Mouse (Mus musculus): ENCODE results near the gene Sez6l. TPM values are rescaled to one million over a fixed set of nuclear protein-coding genes. Genes with fewer than 3 reads are reported as not detected.

The Sez6l gene
- polyA plus RNA-seq, 1 experiment, result 0.17 TPM

- Histone ChIP-seq H3K4me1 (ENCODE audit: control insufficient read depth, insufficient read depth, low read length) (no peaks in the 10 kb centered on the region), H3K4me3 (ENCODE audit: insufficient read depth, low read depth, low read length) (no peak overlapping the region), H3K36me3 (ENCODE audit: control insufficient read depth, insufficient read depth, low read length) (no peaks in the 10 kb centered on the region), H3K27me3 (replicated peaks; ENCODE audit: control insufficient read depth, insufficient read depth, low read length) (no peaks in the 10 kb centered on the region), H3K27ac (ENCODE audit: insufficient read depth, low read depth, low read length) (no peak overlapping the region)
- no peak for DNase-seq
- WGBS, result 24% methylated on average over 17 of the region's 17 CpGs
- no peak for TF ChIP-seq CTCF (conservative IDR thresholded peaks at IDR 0.05; ENCODE audit: insufficient read depth, insufficient read length, low read depth, low read length)
- TF ChIP-seq POLR2A (IDR thresholded peaks at IDR 0.05; ENCODE audit: low read depth, low read length), result no peak
These were observed 11.9 kb downstream of the Sez6l start for GRCm38 (mm10) chr5:112565083-112565482.

DNA sequence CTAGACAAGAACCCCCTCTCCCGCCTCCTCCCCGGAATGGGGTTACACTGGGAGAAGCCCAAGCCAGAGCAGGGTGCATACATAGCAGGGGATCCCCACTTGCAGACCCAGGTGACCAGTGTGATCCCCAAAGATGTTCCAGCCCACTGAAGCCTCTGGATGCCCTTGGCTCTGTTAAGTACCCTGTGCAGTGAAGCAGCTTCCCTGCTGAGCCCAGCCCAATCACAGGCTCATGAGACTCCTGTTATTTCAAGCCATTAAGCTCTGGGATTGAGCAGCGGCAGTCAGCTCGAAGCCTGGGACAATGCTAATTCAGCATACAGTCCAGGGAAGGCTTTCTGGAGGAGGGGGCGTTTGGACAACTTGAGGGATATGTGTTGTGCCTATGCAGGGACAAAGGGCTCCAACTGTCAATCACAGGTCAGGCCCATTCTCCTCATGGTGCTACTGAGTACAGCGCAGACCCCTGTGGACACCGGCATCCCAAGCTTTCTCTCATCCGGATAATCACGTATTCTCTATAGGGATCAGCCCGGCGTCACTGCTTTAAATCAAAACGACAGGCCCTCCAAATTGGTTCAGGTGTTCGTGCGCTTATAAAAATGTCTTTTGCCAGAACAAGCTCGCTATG is 16.0 kb downstream of the Sez6l start:
- no peak for TF ChIP-seq POLR2A (IDR thresholded peaks at IDR 0.05; ENCODE audit: low read depth, low read length)
- no peak for TF ChIP-seq CTCF (conservative IDR thresholded peaks at IDR 0.05; ENCODE audit: insufficient read depth, insufficient read length, low read depth, low read length)
- Histone ChIP-seq H3K27ac (ENCODE audit: insufficient read depth, low read depth, low read length) (no peak overlapping the region), H3K27me3 (replicated peaks; ENCODE audit: control insufficient read depth, insufficient read depth, low read length) (no peaks in the 10 kb centered on the region), H3K4me3 (ENCODE audit: insufficient read depth, low read depth, low read length) (no peak overlapping the region), H3K4me1 (ENCODE audit: control insufficient read depth, insufficient read depth, low read length) (no peaks in the 10 kb centered on the region), H3K36me3 (ENCODE audit: control insufficient read depth, insufficient read depth, low read length) (no peaks in the 10 kb centered on the region)
- WGBS, result 49% methylated on average over 15 of the region's 15 CpGs
- DNase-seq, result no peak

GRCm38 (mm10) chr5:112560139-112560538 is 16.8 kb downstream of the Sez6l start:
- Histone ChIP-seq H3K4me3 (ENCODE audit: insufficient read depth, low read depth, low read length) (no peak overlapping the region), H3K27ac (ENCODE audit: insufficient read depth, low read depth, low read length) (no peak overlapping the region)
- 75% methylated on average over 16 of the region's 16 CpGs for WGBS

GRCm38 (mm10) chr5:112557396-112557795 is 19.6 kb downstream of the Sez6l start:
- H3K4me3 ChIP-seq (ENCODE audit: insufficient read depth, low read depth, low read length), result no peak overlapping the region
- H3K4me1 ChIP-seq (ENCODE audit: control insufficient read depth, insufficient read depth, low read length), result no peaks in the 10 kb centered on the region
- TF ChIP-seq POLR2A (IDR thresholded peaks at IDR 0.05; ENCODE audit: low read depth, low read length) (no peak), CTCF (conservative IDR thresholded peaks at IDR 0.05; ENCODE audit: insufficient read depth, insufficient read length, low read depth, low read length) (no peak)
- no peak overlapping the region for H3K27ac ChIP-seq (ENCODE audit: insufficient read depth, low read depth, low read length)
- H3K36me3 ChIP-seq (ENCODE audit: control insufficient read depth, insufficient read depth, low read length), result no peaks in the 10 kb centered on the region
- WGBS, result 81% methylated on average over 4 of the region's 4 CpGs
- DNase-seq, result no peak
- H3K27me3 ChIP-seq (replicated peaks; ENCODE audit: control insufficient read depth, insufficient read depth, low read length), result no peaks in the 10 kb centered on the region

More at GRCm38 (mm10) chr5:112560139-112560538, 16.8 kb downstream of the Sez6l start:
- TF ChIP-seq POLR2A (IDR thresholded peaks at IDR 0.05; ENCODE audit: low read depth, low read length) (no peak), CTCF (conservative IDR thresholded peaks at IDR 0.05; ENCODE audit: insufficient read depth, insufficient read length, low read depth, low read length) (no peak)
- no peaks in the 10 kb centered on the region for H3K4me1 ChIP-seq (ENCODE audit: control insufficient read depth, insufficient read depth, low read length)
- H3K36me3 ChIP-seq (ENCODE audit: control insufficient read depth, insufficient read depth, low read length), result no peaks in the 10 kb centered on the region
- H3K27me3 ChIP-seq (replicated peaks; ENCODE audit: control insufficient read depth, insufficient read depth, low read length), result no peaks in the 10 kb centered on the region
- DNase-seq, result no peak

- WGBS, result 76% methylated on average over 3 of the region's 3 CpGs
- Histone ChIP-seq H3K36me3 (ENCODE audit: control insufficient read depth, insufficient read depth, low read length) (no peaks in the 10 kb centered on the region), H3K4me1 (ENCODE audit: control insufficient read depth, insufficient read depth, low read length) (no peaks in the 10 kb centered on the region), H3K27ac (ENCODE audit: insufficient read depth, low read depth, low read length) (no peak overlapping the region), H3K4me3 (ENCODE audit: insufficient read depth, low read depth, low read length) (no peak overlapping the region), H3K27me3 (replicated peaks; ENCODE audit: control insufficient read depth, insufficient read depth, low read length) (no peaks in the 10 kb centered on the region)
- TF ChIP-seq CTCF (conservative IDR thresholded peaks at IDR 0.05; ENCODE audit: insufficient read depth, insufficient read length, low read depth, low read length), result no peak
- TF ChIP-seq POLR2A (IDR thresholded peaks at IDR 0.05; ENCODE audit: low read depth, low read length), result no peak
- DNase-seq, result no peak
These were observed 20.3 kb downstream of the Sez6l start for GRCm38 (mm10) chr5:112556640-112557039.

DNA sequence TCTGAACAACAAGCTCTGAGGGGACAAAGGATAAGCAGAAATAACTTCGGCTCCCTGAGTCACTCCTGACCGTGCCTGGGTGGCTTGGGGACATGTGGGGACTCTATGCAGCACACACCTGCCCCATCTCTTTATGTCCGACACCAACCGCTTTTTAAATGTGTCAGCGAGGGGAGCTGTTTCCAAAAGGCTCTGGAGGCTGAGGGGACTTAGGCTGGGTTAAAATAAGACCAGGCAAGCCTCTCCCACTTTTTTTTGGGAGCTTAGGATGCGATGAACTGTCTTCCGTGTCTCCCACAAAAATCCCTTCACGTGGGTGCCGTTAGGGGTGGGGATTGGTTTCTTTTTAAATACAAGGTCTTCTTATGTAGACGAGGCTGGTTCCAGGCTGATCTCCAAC is 22.5 kb downstream of the Sez6l start:
- no peak overlapping the region for H3K27ac ChIP-seq (ENCODE audit: insufficient read depth, low read depth, low read length)
- DNase-seq, result no peak
- H3K4me3 ChIP-seq (ENCODE audit: insufficient read depth, low read depth, low read length), result no peak overlapping the region
- no peaks in the 10 kb centered on the region for H3K27me3 ChIP-seq (replicated peaks; ENCODE audit: control insufficient read depth, insufficient read depth, low read length)
- no peaks in the 10 kb centered on the region for H3K36me3 ChIP-seq (ENCODE audit: control insufficient read depth, insufficient read depth, low read length)
- WGBS, result 79% methylated on average over 10 of the region's 10 CpGs
- no peaks in the 10 kb centered on the region for H3K4me1 ChIP-seq (ENCODE audit: control insufficient read depth, insufficient read depth, low read length)
- TF ChIP-seq CTCF (conservative IDR thresholded peaks at IDR 0.05; ENCODE audit: insufficient read depth, insufficient read length, low read depth, low read length), result no peak
- TF ChIP-seq POLR2A (IDR thresholded peaks at IDR 0.05; ENCODE audit: low read depth, low read length), result no peak

GRCm38 (mm10) chr5:112552786-112553185 is 24.2 kb downstream of the Sez6l start:
- Histone ChIP-seq H3K4me1 (ENCODE audit: control insufficient read depth, insufficient read depth, low read length) (no peaks in the 10 kb centered on the region), H3K27ac (ENCODE audit: insufficient read depth, low read depth, low read length) (no peak overlapping the region), H3K4me3 (ENCODE audit: insufficient read depth, low read depth, low read length) (no peak overlapping the region), H3K36me3 (ENCODE audit: control insufficient read depth, insufficient read depth, low read length) (no peaks in the 10 kb centered on the region), H3K27me3 (replicated peaks; ENCODE audit: control insufficient read depth, insufficient read depth, low read length) (no peaks in the 10 kb centered on the region)
- TF ChIP-seq POLR2A (IDR thresholded peaks at IDR 0.05; ENCODE audit: low read depth, low read length), result no peak
- no peak for TF ChIP-seq CTCF (conservative IDR thresholded peaks at IDR 0.05; ENCODE audit: insufficient read depth, insufficient read length, low read depth, low read length)
- no peak for DNase-seq
- WGBS, result 92% methylated on average over 15 of the region's 15 CpGs

Measured in kidney, adult 2 months (tissue).